Mouse (Mus musculus) cerebellum, adult 9-10 months (tissue): ENCODE results near the gene Map3k3.
"Not testable (repeated sequence)": the region's sequence is repeated elsewhere in the genome, so short reads cannot be mapped to it uniquely, and the experiment has no call there.

ENCODE experiments used
- DNase-seq: peaks from one replicate; pipeline ENCODE4 v3.0.0; 2022

The Map3k3 gene

DNA sequence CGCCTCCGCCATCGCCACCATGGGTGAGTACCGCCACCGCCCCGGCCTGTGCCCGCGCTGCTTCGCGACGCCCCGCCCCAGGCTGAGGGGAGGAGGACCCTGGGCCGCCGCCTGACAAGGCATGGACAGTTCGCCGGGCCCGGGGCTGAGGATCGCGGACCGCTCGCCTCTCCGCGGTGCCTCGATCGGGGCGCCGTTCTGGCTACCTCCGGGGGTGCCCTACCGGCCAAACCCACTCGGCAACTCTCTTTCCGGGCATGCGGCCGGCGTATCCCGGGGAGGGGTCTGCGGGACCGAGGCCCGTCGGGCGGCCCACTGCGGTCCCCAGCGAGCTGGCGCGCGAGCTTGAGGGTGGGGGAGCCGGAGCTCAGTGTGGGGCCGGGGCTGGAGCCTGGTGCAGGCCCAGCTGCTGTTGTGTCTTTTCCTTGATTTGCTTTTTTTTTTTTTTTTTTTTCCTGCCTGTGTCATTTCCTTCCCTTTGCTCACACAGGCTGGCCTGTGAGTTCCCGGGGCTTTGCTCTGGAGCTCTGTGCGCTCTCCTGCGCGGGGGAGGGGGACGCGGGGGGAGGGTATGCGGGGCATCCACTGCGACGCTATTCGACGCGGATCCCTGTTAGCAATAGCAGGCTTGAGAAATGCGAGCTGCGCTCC is 623 bp downstream of the Map3k3 start:
- DNase-seq, result peak; percentile 70

DNA sequence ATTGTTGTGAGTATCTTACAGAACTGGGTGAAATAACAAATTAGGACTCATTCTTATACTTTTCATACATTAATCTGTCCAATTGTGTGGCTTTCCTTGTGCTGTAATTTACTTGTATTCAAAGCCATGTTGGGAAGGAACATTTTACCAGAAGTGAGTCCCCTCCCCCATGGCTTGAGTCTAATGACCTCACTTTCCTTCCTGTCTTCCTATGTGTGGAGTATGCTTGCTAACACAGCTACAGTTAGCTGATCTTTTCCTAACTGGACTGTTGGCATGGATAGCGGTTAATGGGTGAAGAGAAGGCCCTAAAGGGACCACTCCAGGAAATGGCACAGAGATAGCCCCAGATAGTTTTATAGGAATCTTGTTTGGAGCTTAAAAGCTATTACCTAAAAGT is 13.8 kb downstream of the Map3k3 start:
- DNase-seq, result no peak

DNA sequence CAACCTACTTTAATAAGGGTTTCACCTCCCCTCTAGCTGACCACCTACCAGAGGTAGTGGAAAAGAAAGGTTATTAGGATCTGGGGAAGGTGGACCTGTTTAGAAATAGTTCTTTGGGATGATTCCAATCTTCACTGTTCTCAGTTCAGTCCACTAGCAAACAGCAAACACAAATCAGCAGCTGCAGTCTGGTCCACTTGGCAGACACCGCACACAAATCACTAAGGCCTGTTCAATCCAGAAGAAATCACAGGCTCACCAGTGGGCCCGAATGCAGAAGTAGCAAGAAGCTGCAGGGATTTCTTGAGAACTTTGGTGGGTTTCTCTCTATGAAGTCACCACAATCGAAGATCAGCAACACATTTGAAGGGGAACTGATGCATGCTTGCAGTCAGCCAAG is 18.5 kb downstream of the Map3k3 start:
- DNase-seq, result no peak

DNA sequence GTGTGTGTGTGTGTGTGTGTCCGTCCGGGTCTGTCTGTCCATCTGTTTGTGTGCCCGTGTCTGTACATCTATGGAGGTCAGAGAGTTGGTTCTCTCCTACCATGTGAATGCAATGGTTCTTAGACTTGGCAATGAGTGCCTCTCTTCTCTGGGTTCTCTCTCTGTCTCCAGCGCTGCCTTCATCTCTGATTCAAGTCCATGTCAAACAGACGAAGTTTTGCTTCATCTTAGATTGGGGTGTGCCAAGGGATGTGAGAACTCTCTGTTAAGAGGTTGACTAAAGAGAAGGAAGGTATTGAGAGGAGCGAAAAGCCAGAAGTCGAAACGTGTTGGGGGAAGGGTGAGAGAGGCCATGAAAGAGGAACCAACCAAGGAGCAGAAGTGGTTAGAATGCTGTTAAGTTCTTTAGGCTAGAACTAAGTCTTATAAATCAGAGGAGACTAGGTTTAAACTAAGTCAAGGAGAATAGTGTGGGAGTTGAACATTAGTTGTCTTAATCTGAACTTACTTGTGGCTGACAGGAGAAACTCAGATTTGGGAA is 21.7 kb downstream of the Map3k3 start:
- DNase-seq, result no peak

DNA sequence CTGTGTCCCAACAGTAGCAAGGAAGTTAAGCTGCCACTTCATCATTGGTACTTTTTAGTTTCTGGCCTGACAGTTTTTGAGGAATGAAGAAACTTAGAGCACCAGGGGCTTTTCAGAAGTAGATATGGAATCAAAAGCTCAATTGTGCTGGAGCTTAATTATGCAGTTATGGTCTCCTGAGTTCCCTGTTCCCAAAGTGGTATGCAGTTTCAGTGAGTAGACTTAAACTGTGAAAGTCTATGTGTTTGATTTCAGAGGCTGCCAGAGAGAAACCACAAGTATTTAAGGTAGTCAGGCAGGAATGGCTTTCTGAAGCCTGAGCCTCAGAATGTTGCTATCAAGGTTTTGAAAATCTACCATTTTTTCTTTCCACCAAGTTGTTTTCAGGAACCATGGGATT is 27.3 kb downstream of the Map3k3 start:
- no peak for DNase-seq

DNA sequence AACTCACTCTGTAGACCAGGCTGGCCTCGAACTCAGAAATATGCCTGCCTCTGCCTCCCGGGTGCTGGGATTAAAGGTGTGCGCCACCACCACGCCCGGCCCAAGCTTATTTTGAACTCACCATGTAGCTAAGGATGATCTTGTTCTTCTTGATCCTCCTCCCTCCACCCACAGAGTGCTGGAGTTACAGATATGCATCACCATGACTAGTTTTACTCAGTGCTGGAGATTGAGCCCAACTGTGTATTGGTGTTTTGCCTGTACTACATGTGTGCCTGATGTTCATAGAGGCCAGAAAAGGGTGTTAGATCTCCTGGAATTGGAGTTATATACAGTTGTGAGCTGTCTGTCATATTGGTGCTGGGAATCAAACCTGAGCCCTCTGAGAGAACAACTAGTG is 37.8 kb downstream of the Map3k3 start:
- no peak for DNase-seq

DNA sequence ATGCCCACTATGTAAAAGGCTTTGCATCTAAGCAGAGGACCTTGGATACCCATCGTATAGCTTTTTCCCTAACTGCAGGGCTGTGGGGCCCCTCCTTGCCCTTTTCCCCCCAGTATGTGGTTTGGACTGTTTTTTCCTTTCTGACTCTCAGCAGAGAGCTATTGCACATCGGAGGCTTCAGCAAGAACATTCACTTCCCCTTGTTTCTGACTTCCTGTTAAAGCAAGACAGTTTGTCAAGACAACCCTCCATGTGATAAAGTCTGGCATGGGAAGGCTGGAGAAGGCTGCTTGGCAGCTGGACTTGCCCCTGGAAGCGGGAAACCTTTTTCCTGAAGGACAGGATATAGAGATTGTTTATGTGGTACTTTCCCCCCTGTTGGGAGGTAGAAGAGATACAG is 38.3 kb downstream of the Map3k3 start:
- no peak for DNase-seq

DNA sequence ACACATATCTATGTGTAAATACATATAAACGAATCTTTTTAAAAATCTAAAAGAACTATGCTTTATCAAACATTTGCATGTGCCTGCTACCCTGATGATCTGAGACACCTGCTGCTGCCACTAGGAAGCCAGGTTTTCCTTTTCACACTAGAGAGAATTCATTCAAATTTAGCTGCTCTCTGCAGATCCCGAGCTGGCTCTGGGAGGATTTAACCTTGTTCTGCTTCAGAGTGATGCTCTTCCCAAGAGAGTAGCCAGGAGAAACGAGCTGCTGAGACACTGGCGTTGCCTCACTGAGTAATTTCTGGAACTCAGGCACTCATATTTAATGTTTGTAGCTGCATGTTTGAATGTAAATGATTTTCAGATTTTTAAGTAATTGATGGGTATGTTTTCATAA is 40.4 kb downstream of the Map3k3 start:
- no peak for DNase-seq

DNA sequence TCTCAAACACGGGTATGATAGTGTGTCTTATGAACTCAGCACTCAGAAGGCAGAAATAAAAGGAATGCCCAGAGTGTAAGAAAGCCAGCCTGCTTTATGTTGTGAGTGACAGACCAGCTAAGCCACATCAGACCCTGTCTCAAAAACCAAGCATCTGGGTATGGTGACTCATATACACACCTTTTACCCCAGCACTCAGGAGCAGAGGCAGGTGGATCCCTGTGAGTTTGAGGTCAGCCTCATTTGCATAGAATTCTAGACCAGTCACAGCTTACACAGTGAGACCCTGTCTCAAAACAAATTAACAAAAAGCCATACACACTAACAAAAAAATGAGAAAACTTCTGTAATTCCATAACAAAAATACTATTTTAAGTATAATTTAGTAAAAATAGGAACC is 41.4 kb downstream of the Map3k3 start:
- no peak for DNase-seq

DNA sequence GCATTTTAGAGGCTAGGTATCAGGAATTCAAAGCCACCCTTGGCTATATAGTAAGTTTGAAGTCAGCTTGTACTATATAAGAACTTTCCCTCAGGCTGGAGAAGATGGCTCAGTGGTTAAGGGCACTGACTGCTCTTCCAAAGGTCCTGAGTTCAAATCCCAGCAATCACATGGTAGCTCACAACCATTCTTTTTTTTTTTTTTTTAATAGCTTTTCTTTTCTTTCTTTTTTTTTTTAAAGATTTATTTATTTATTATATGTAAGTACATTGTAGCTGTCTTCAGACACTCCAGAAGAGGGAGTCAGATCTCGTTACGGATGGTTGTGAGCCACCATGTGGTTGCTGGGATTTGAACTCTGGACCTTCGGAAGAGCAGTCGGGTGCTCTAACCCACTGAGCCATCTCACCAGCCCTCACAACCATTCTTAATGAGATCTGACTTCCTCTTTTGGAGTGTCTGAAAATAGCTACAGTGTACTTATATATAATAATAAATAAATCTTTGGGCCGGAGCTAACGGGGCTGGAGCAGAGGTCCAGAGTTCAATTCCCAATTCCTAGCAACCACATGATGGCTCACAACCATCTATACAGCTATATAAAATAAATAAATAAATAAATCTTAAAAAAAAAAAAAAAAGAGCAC is 42.4 kb downstream of the Map3k3 start:
- not testable (repeated sequence) for DNase-seq

DNA sequence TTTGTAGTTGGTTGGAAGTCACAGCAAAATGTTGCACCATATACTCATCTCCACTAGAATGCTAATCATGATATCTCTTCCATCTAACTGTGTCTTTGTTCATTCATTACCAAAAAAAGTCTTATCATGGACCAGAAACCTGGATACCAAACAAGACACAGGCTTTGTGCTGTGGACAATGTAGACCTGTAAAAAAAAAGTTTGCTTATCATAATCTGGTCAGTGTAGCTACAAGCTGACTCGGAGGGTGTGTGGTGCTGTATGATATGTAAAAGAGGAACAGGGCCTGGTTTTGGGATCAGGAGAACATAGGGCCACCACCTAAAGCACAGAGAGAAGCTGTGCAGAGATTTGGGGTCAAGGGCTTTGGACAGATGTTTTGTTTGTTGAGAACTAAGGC is 45.1 kb downstream of the Map3k3 start:
- no peak for DNase-seq

DNA sequence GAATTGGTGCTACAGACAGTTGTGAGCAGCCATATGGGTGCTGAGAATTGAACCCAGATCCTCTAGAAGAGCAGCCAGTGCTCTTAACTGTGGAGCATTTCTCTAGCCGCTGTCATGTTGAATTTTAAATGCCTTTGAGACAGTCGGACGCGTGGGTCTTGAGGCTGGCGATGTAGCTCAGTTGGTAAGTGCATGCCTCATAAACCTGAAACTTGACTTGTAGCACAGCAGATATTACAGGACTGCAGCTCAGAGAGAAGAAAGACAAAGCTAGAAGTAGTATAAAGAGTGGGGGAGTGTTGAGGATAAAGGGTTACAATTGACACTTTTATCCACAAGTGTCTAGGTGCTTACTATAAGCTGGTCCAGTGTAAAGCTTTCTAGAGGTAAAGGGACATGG is 48.1 kb downstream of the Map3k3 start:
- no peak for DNase-seq

DNA sequence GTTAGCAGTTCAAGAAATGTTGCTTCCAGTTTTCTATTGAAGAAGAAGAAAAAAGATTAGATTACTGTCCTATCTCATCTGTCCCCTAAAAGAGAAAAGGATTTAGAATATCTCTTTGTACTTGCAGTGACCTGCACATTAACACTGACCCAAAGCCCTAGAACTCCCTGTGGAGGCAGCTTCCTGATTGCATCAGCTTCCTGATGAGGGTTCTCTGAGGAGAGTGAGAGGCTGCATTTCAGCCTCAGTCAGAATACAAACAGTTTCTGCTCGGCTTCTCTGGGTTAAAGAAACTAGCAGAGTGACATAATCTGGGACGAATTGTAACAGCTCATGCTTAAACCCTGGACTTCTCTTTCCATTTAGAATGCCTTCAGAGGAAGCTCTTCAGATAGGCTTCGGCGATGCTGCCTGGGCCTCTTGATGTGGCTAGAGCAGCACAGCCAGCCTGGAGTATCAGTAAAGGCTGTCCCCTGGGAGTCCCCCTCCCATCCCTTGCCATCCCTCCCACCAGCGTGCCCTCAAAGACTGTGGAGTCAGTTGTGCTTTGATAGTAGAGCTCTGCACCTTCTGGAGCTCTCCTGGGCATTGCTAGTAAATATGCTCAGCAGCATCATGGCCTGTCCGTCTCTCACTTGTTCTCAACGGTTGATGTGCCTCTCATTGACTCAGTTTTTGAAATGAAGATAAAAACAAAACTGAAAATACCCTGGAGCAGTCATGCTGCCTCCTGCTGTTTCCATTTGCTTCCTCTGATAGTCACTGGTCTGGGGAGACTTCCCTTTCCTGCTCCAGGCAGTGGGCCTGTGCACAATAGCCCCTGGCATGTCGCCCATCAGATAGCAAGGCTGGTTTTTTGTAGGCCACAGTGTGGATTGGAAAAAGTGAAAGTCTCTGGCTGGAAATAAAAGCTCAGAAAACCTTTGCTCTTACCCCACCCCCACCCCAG is 50.4 kb downstream of the Map3k3 start:
- peak; percentile 61 for DNase-seq

DNA sequence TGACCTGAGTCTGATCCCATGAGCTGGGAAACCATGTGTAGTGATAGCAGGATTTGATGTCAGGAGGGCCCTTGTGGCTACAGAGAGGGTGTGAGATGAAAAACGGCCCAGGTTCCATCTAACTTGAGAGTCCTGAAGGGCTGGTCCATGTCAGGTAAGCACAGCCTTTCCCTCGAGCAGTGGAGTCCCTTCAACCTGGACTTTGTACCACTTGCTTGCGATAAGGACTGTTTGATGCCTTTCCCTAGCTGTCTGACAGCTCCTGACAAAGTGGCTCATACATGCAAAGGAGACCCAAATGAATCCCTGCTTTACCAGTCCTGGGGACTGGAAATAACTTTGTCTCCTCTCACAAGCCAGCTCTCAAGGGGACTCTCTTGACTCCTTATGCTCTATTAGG is 66.8 kb downstream of the Map3k3 start:
- DNase-seq, result no peak

DNA sequence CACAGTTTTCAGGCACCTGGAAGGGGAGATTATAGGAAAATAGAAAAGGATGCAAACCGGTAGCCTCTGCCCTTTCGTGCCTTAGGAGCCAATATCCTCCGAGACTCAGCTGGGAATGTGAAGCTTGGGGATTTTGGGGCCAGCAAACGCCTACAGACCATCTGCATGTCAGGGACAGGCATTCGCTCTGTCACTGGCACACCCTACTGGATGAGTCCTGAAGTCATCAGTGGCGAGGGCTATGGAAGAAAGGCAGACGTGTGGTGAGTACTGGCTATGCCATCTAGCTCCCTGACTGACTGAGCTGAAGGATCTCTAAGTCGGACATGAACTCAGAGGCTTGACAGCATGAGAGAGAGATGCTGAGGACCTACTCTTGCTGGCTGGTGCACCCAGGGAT is 67.7 kb downstream of the Map3k3 start:
- DNase-seq, result peak; percentile 58

DNA sequence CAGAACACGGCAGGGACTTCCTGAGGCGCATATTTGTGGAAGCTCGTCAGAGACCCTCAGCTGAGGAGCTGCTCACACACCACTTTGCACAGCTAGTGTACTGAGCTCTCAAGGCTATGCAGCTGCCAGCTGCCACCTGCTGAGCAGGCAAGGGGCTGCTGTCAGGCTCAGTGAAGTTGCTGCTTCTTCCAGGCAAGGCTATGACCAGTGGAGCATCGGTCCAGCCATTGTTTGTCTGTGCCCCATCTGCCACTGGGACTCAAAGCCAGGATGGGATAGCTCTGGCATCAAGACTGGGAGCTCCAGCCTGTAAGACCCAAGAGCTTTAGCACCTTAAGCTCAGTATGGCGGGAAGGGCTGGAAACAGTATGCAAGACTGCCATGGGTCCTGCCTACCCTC is 69.7 kb downstream of the Map3k3 start:
- no peak for DNase-seq

DNA sequence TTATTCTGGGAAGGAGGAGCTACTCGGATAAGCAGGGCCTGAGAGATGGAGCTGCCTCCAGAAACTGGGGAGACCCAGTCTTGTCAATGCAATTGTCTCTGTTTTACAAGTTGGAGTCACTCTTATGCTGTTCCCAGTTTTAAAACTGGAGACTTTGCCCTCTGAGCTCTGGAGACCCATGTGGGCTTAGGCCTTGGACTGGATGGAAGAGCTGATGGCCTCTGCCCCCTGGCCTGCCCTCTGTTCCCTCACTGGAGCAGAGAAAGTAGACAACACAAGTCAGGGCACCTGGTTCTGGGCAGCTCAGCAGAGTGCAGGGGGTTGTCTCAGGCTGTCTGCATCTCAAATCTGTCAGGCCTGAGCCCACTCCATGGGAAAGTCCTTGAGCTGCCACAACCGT is 70.4 kb downstream of the Map3k3 start:
- DNase-seq, result no peak

DNA sequence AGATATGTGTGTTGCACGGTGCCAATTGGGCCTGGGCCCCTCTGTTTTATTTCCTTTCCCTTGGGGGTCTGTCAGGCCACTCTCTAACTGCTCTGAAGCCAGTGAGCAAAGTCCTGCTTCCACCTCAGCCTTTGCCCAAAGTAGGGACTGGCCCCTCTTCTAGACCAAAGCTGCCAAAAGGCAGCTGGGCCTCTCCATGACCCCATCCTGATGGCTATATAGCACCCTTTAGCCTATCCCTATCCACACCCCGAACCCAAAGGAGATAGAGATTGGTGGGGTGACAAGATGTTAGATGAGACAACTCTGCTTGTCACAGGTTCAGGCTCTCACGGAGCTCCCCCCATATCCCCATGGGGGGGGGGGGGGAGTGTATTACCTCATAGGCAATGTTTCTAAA is 71.3 kb downstream of the Map3k3 start:
- DNase-seq, result no peak

DNA sequence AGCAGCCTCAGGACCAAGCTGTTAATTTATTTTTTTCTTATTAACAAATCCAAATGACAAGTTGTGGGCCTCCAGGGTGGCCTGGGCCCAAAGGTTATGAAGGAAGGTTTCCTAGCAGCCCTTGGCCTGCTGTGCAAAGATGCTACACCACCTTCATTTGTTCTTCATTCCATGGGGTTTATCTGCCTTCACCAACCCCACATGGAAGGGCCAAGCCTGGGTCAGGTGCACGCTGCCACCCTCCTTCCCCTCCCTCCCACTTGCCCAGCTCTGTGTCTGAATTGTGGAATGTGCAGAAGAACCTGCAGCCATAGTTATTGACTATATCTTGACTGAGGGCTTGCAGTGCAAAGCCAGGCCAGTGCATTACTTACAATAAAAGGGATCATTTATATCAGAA is 71.8 kb downstream of the Map3k3 start:
- DNase-seq, result no peak

DNA sequence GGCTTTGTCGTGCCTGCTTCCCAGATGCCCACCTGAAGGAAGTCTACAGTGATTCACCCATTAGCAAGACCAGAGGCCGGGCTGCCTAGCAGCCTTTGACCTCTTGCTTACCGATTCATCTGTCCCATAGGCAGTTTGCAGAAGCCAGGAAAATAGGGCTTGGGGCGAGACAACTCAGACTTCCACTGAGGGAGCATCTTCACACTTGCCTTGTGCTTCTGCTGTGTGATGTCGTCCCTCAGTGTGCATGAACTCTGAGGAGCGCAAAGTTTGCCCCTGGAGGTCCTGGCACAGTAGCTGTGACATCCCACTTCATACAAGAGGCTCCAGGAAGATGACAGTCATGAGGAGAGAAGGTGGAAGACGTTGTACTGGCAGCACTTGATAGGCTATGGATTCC is 72.7 kb downstream of the Map3k3 start:
- no peak for DNase-seq

DNA sequence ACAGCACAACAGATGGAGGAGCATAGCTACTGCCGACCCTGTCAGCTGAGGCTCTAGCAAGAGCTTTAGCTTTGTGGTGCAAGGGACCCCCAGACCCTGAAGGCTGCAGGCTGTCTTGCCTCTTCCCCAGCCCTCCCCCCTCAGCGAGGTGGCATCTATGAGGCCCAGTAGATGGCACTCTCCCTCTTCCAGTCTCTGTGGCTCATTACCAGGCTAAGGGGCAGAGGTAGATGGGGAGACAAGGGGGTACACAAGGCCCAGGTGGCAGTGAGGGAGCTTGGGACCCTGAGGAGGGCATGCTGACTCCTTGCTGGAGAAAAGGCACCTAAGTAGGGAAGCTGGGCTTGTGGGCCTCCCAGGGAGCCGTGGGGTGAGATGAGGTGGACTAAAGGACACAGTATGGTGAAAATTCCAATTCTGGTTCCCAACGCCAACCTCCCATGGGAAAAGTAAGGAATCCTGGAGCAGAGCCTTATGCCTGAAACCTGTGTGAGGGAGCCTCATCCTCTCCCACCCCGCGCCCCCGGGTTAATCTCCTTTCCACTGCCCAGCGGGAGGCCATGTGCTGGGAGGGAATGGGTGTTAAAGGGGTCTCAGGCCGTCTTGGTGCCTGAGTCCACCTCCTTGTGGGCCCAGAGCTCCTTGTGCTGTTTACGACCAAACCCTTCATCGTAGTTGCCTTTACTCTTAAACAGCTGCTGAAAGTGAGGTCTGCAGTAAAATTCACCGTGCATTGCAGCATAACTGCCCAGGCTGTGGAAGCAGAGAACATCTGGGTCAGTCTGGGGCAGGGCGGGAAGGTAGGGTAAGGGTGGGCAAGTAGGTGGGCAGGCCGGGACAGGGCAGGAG is 73.9 kb downstream of the Map3k3 start:
- no peak for DNase-seq

DNA sequence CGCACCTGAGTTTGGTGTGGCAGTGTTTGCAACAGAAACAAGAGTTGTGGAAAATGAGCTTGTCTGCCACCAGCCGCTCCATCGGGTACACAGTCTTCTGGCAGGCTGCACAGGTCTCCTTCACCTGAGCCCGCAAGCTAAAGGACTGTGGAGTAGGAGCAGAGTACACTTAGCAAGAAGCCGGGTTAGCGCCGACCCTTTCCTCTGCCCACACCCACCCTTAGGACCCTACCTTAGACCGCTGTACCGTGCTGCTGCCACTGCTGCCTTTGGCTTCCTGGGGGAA is 74.5 kb downstream of the Map3k3 start:
- DNase-seq, result no peak
